Mouse (Mus musculus) ES-E14 (cell line): ENCODE measurements at regions not wholly inside any gene's neighbourhood (a gene's known extent, or its start where the extent isn't known, plus 50 kb on each side); places are given as distances from the start of the nearest gene placed in this dataset.

ENCODE experiments used
- CHD2 ChIP-seq: IDR thresholded peaks from 2 replicates; pipeline ENCODE4 v1.6.1; 2014; ENCODE audit warnings: mild to moderate bottlenecking, low read depth, low read length, inconsistent platforms
- HCFC1 ChIP-seq: IDR thresholded peaks from 2 replicates; pipeline ENCODE4 v1.6.1; 2012; ENCODE audit warnings: low read length, inconsistent platforms, borderline replicate concordance; ENCODE audit not compliant: insufficient read depth
- MAFK ChIP-seq: IDR thresholded peaks from 2 replicates; pipeline ENCODE4 v1.6.1; 2014; ENCODE audit warnings: mild to moderate bottlenecking, low read depth, low read length, inconsistent platforms; ENCODE audit not compliant: insufficient read depth
- ZC3H11A ChIP-seq: IDR thresholded peaks from 2 replicates; pipeline ENCODE4 v1.6.1; 2012; ENCODE audit warnings: low read depth, mild to moderate bottlenecking, inconsistent platforms, low read length, borderline replicate concordance
- ZNF384 ChIP-seq: IDR thresholded peaks from 2 replicates; pipeline ENCODE4 v1.6.1; 2012; ENCODE audit warnings: low read depth, low read length, inconsistent platforms

GRCm38 (mm10) chr3:34206454-34206853 is 125.3 kb upstream of the Dnajc19 start:
- no peak for TF ChIP-seq HCFC1
- no peak for TF ChIP-seq CHD2
- no peak for TF ChIP-seq ZNF384
- TF ChIP-seq MAFK, result no peak
- no peak for TF ChIP-seq ZC3H11A
